Mouse (Mus musculus) heart, postnatal 0 days (tissue): ENCODE data around the gene Ankrd27.

Experiments used
- CTCF ChIP-seq: IDR thresholded peaks from 2 replicates; pipeline ENCODE4 v1.5.1; 2016; ENCODE audit warnings: antibody characterized with exemption, control low read depth, low read depth
- EP300 ChIP-seq: IDR thresholded peaks from 2 replicates; pipeline ENCODE4 v1.6.1; 2016; ENCODE audit warnings: antibody characterized with exemption, low read depth

- TF ChIP-seq CTCF (no peak), EP300 (no peak)
These were observed 36.6 kb downstream of the Ankrd27 start for GRCm38 (mm10) chr7:35622626-35623025.
